In the genomic region with DNA sequence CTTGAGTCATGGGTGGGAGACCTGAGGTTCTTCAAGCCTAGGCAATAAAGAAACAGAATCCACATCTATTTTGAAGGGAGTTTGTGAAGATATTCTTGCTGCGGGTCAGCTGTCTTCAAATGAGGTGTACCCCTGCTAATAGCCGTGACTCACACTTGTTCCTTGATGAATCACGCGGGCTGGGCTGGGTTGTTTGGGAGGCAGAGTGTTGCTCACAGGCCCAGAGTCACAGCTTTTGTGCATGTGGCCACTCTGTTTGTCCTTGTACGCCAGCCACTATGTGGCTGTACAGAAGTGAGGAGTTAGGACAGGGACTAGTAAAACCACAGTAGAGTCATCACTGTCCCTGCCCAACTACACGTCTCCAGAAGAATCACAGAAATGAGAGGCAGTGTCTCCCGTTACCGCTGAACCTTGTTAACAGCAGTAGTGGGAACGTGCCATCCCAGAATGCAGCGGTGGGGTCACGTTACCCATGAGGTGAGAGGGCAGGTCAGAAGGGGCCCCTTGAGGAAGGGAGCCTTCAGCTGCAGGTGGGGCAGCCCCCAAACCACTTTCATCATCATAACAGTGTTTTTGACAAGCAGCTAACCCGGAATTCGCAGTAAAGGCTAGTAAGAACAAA, we compare ENCODE assay signal across 27 mouse cellular contexts.
A peak's percentile ranks its signal among the peaks of the same experiment; 100 is the strongest.
DNase-seq lines count a peak whose midpoint lies in the region; ATAC-seq and TF ChIP-seq lines count a peak whose summit lies in the region.
"Had no signal": no experiment of that assay in that cellular context is flagged by ENCODE, and none has a peak within 500 bp of the region (broad histone marks: within the 10 kb centered on the region; RNA-seq: fewer than 3 reads in every experiment).

No protein-coding gene starts in this region.

- WGBS in heart, embryonic 15.5 days = 89% methylated on average over 13 of the region's 13 CpGs
- WGBS in heart, embryonic 12.5 days = 86% methylated on average over 13 of the region's 13 CpGs
- WGBS in stomach, embryonic 16.5 days = 76% methylated on average over 13 of the region's 13 CpGs

- H3K79me2 ChIP-seq in CH12.LX (replicated peaks; ENCODE audit: control insufficient read depth, extremely low read depth, insufficient read depth, poor library complexity, severe bottlenecking) = no peaks in the 10 kb centered on the region

- no peak for TF ChIP-seq EP300 in CH12.LX (IDR thresholded peaks at IDR 0.05; ENCODE audit: low read length)

- no peak for TF ChIP-seq POLR2A in CH12.LX (IDR thresholded peaks at IDR 0.05; ENCODE audit: low read depth, low read length)

- H3K9me3 ChIP-seq in heart, embryonic 15.5 days (replicated peaks) = no peaks in the 10 kb centered on the region
- no peaks in the 10 kb centered on the region for H3K9me3 ChIP-seq in heart, embryonic 12.5 days (replicated peaks)
- H3K9me3 ChIP-seq in CH12.LX (replicated peaks; ENCODE audit: low read length) = no peaks in the 10 kb centered on the region
- H3K9me3 ChIP-seq in stomach, embryonic 16.5 days (replicated peaks; ENCODE audit: control insufficient read depth, low read length) = no peaks in the 10 kb centered on the region
- H3K9me3 ChIP-seq: embryonic facial prominence, embryonic 15.5 days; forebrain, embryonic 15.5 days; hindbrain, embryonic 12.5 days; limb, embryonic 10.5 days; liver, embryonic 15.5 days; lung, embryonic 15.5 days; megakaryocyte, embryonic 14.5 days; midbrain, embryonic 13.5 days; neural tube, embryonic 13.5 days had no signal

- peak; percentile 29 for DNase-seq in CH12.LX (ENCODE audit: extremely low read depth)
- DNase-seq in adrenal gland, postnatal 10 days = peak; percentile 29
- DNase-seq in left cerebral cortex, adult 9 months (ENCODE audit: low spot score in 2 of 2) = no peak
- DNase-seq in gastrocnemius, postnatal 10 days = no peak
- DNase-seq: cerebellum, adult 11 months; cerebellum, adult 9-11 months; kidney, postnatal 4 days; liver; lung, postnatal 36 days; retina, postnatal 1 day; thymus, adult 2 months; thymus, postnatal 4 days had no signal

- H3K4me1 ChIP-seq in heart, embryonic 15.5 days (replicated peaks) = peaks cover 29% of the 10 kb centered on the region
- H3K4me1 ChIP-seq in heart, embryonic 12.5 days (replicated peaks) = peaks cover 25% of the 10 kb centered on the region
- peaks cover 6 to 25% of the 10 kb centered on the region in 2 experiments for H3K4me1 ChIP-seq in CH12.LX (ENCODE audit: control insufficient read depth in 1 of 2, insufficient read depth in 2 of 2)
- H3K4me1 ChIP-seq in stomach, embryonic 16.5 days (ENCODE audit: control insufficient read depth, insufficient read depth, low read length) = no peaks in the 10 kb centered on the region; the same call in 1 of the 2 replicates
- H3K4me1 ChIP-seq: forebrain, embryonic 15.5 days; hindbrain, embryonic 12.5 days; liver, embryonic 15.5 days; megakaryocyte, embryonic 14.5 days; midbrain, embryonic 13.5 days had no signal

- TF ChIP-seq CTCF in CH12.LX (conservative IDR thresholded peaks at IDR 0.05 in 1 of 2, IDR thresholded peaks at IDR 0.05 in 1 of 2; ENCODE audit: low read depth in 2 of 2, low read length in 2 of 2) = no peak

- H3K4me2 ChIP-seq in heart, embryonic 15.5 days = no peak overlapping the region
- H3K4me2 ChIP-seq in heart, embryonic 12.5 days = no peak overlapping the region
- no peak overlapping the region for H3K4me2 ChIP-seq in CH12.LX (ENCODE audit: insufficient read depth, low read depth, poor library complexity, severe bottlenecking)
- H3K4me2 ChIP-seq in stomach, embryonic 16.5 days (ENCODE audit: low read depth, low read length) = no peak overlapping the region
- H3K4me2 ChIP-seq: embryonic facial prominence, embryonic 15.5 days; forebrain, embryonic 15.5 days; hindbrain, embryonic 12.5 days; liver, embryonic 15.5 days; lung, embryonic 15.5 days; midbrain, embryonic 13.5 days; neural tube, embryonic 13.5 days had no signal

- H3K4me3 ChIP-seq in heart, embryonic 15.5 days = no peak overlapping the region
- H3K4me3 ChIP-seq in heart, embryonic 12.5 days = no peak overlapping the region
- no peak overlapping the region for H3K4me3 ChIP-seq in CH12.LX (replicated peaks in 1 of 3; ENCODE audit: low read depth in 2 of 3, low read length in 2 of 3, poor library complexity in 1 of 3)
- H3K4me3 ChIP-seq in stomach, embryonic 16.5 days (replicated peaks; ENCODE audit: low read length) = no peak overlapping the region
- H3K4me3 ChIP-seq: embryonic facial prominence, embryonic 15.5 days; forebrain, embryonic 15.5 days; hindbrain, embryonic 12.5 days; left cerebral cortex, adult 2 months; limb, embryonic 10.5 days; liver, embryonic 15.5 days; lung, embryonic 15.5 days; megakaryocyte, embryonic 14.5 days; midbrain, embryonic 13.5 days; neural tube, embryonic 13.5 days had no signal

- no peak for ATAC-seq in heart, embryonic 15.5 days (replicated peaks; ENCODE audit: insufficient number of reproducible peaks, insufficient read depth, low FRiP score, low read depth)
- no peak for ATAC-seq in heart, embryonic 12.5 days (ENCODE audit: insufficient number of reproducible peaks, low FRiP score)
- 0 out of 2 replicates have a peak, but pooled peaks have one; percentile 19 for ATAC-seq in stomach, embryonic 16.5 days (ENCODE audit: insufficient read depth, low FRiP score)
- ATAC-seq: forebrain, embryonic 15.5 days; intestine, postnatal 0 days; midbrain, embryonic 13.5 days had no signal

- H3K9ac ChIP-seq in heart, embryonic 15.5 days = no peak overlapping the region
- H3K9ac ChIP-seq in heart, embryonic 12.5 days = no peak overlapping the region
- no peak overlapping the region for H3K9ac ChIP-seq in CH12.LX (ENCODE audit: insufficient read depth, low read depth)
- H3K9ac ChIP-seq in stomach, embryonic 16.5 days (ENCODE audit: low read length) = no peak overlapping the region
- H3K9ac ChIP-seq: embryonic facial prominence, embryonic 15.5 days; forebrain, embryonic 15.5 days; hindbrain, embryonic 12.5 days; liver, embryonic 15.5 days; lung, embryonic 15.5 days; midbrain, embryonic 13.5 days; neural tube, embryonic 13.5 days had no signal

- in situ Hi-C loops in CH12.LX (cut with MboI; ENCODE audit: low pct_ligation_motif_present, low pct_unique_long_range_greater_than_20kb, low sequenced_read_pairs) = loop anchor here (25.0 kb wide), 2 partner anchors 91 to 216 kb away; no protein-coding TSS in a partner anchor

- peaks cover 64% of the 10 kb centered on the region for H3K36me3 ChIP-seq in heart, embryonic 15.5 days
- peaks cover 91% of the 10 kb centered on the region for H3K36me3 ChIP-seq in heart, embryonic 12.5 days
- no peaks in the 10 kb centered on the region for H3K36me3 ChIP-seq in CH12.LX (replicated peaks in 1 of 2; ENCODE audit: control insufficient read depth in 1 of 2, insufficient read depth in 1 of 2, low read length in 1 of 2)
- H3K36me3 ChIP-seq in stomach, embryonic 16.5 days (ENCODE audit: control insufficient read depth, insufficient read depth, low read length) = peaks cover 25% of the 10 kb centered on the region
- H3K36me3 ChIP-seq: forebrain, embryonic 15.5 days; G1E; midbrain, embryonic 13.5 days had no signal

- dilution Hi-C loops in CH12.LX (cut with MboI; ENCODE audit: extremely low pct_ligation_motif_present, extremely low pct_unique_long_range_greater_than_20kb, low sequenced_read_pairs) = no loop called here

- peak overlapping the region; percentile 23; the same call in 1 of the 2 replicates for H3K27ac ChIP-seq in heart, embryonic 15.5 days
- no peak overlapping the region for H3K27ac ChIP-seq in heart, embryonic 12.5 days (ENCODE audit: poor library complexity, severe bottlenecking)
- no peak overlapping the region for H3K27ac ChIP-seq in CH12.LX (ENCODE audit: insufficient read depth, low read depth)
- H3K27ac ChIP-seq in stomach, embryonic 16.5 days (ENCODE audit: low read length) = peak overlapping the region; percentile 32; the same call in 1 of the 2 replicates
- H3K27ac ChIP-seq: embryonic facial prominence, embryonic 15.5 days; forebrain, embryonic 15.5 days; hindbrain, embryonic 12.5 days; left cerebral cortex, adult 2 months; limb, embryonic 10.5 days; liver, embryonic 15.5 days; lung, embryonic 15.5 days; midbrain, embryonic 13.5 days; neural tube, embryonic 13.5 days had no signal

- no peaks in the 10 kb centered on the region for H3K27me3 ChIP-seq in heart, embryonic 15.5 days
- no peaks in the 10 kb centered on the region for H3K27me3 ChIP-seq in heart, embryonic 12.5 days (replicated peaks)
- H3K27me3 ChIP-seq in CH12.LX (replicated peaks) = no peaks in the 10 kb centered on the region
- no peaks in the 10 kb centered on the region for H3K27me3 ChIP-seq in stomach, embryonic 16.5 days (ENCODE audit: control insufficient read depth, insufficient read depth, low read length)
- H3K27me3 ChIP-seq: embryonic facial prominence, embryonic 15.5 days; forebrain, embryonic 15.5 days; hindbrain, embryonic 12.5 days; liver, embryonic 15.5 days; midbrain, embryonic 13.5 days; neural tube, embryonic 13.5 days had no signal

- TF ChIP-seq RAD21 in CH12.LX (IDR thresholded peaks at IDR 0.05; ENCODE audit: low read depth, low read length) = no peak

TF ChIP-seq in CH12.LX, 34 proteins besides CTCF, POLR2A, EP300 and RAD21:
- peak; percentile 26 for TF ChIP-seq ETS1 (conservative IDR thresholded peaks at IDR 0.05; ENCODE audit: low read depth, low read length)
- TF ChIP-seq USF1 (IDR thresholded peaks at IDR 0.05; ENCODE audit: low read depth, low read length) = peak; percentile 10; the same call in 1 of the 2 replicates
- TF ChIP-seq MYC (IDR thresholded peaks at IDR 0.05; ENCODE audit: low read depth, low read length) = no peak
- peak; percentile 90 for TF ChIP-seq BHLHE40 (IDR thresholded peaks at IDR 0.05; ENCODE audit: low read depth, low read length)
- TF ChIP-seq MEF2A (IDR thresholded peaks at IDR 0.05; ENCODE audit: borderline replicate concordance, low read depth, low read length) = no peak
- no peak for TF ChIP-seq SIN3A (IDR thresholded peaks at IDR 0.05; ENCODE audit: low read length)
- TF ChIP-seq ZC3H11A (IDR thresholded peaks at IDR 0.05; ENCODE audit: low read depth, low read length) = no peak
- no peak for TF ChIP-seq MXI1 (IDR thresholded peaks at IDR 0.05; ENCODE audit: low read depth, low read length)
- TF ChIP-seq NRF1 (IDR thresholded peaks at IDR 0.05; ENCODE audit: low read depth, low read length) = no peak
- no peak for TF ChIP-seq NELFE (IDR thresholded peaks at IDR 0.05; ENCODE audit: low read depth, low read length)
- no peak for TF ChIP-seq MAX (IDR thresholded peaks at IDR 0.05; ENCODE audit: low read length)

Comparison
In these comparisons a context has a peak if more than half of its experiments do, and no peak if none do; other contexts are left out.
1. H3K27ac ChIP-seq: peak in heart, embryonic 15.5 days (single experiment) and stomach, embryonic 16.5 days (single experiment); none in heart, embryonic 12.5 days (single experiment) and CH12.LX (single experiment).
2. DNase-seq: peak in CH12.LX (single experiment) and adrenal gland, postnatal 10 days (single experiment); none in left cerebral cortex, adult 9 months (0 of 2) and gastrocnemius, postnatal 10 days (single experiment).